8 mouse cellular contexts compared by ENCODE assay signal in genomic region chr5:72203734-72204073, GRCm38 (mm10). TPM values are rescaled to one million over a fixed set of nuclear protein-coding genes. Genes with fewer than 3 reads are reported as not detected.
A peak's percentile ranks its signal among the peaks of the same experiment; 100 is the strongest.
DNase-seq lines count a peak whose midpoint lies in the region; ATAC-seq lines count a peak whose summit lies in the region.

No protein-coding gene starts in this region.

- WGBS in lung, embryonic 16.5 days: 4% methylated on average over 10 of the region's 10 CpGs
- WGBS in limb, embryonic 13.5 days: 6% methylated on average over 10 of the region's 10 CpGs
- 10% methylated on average over 10 of the region's 10 CpGs for WGBS in stomach, embryonic 14.5 days

- peak; percentile 27; the same call in 1 of the 2 replicates for ATAC-seq in lung, embryonic 16.5 days (ENCODE audit: low read depth)
- no peak for ATAC-seq in limb, embryonic 13.5 days (ENCODE audit: low FRiP score, low read depth)
- ATAC-seq in stomach, embryonic 14.5 days (ENCODE audit: insufficient number of reproducible peaks, insufficient read depth, low FRiP score, low read depth): no peak

- H3K4me3 ChIP-seq in lung, embryonic 16.5 days (ENCODE audit: low read length): peak overlapping the region; percentile 74
- peak overlapping the region; percentile 66 for H3K4me3 ChIP-seq in limb, embryonic 13.5 days
- H3K4me3 ChIP-seq in stomach, embryonic 14.5 days (ENCODE audit: low read depth, low read length): peak overlapping the region; percentile 61

- H3K9ac ChIP-seq in lung, embryonic 16.5 days (ENCODE audit: low read length): peak overlapping the region; percentile 70
- peak overlapping the region; percentile 62 for H3K9ac ChIP-seq in limb, embryonic 13.5 days
- H3K9ac ChIP-seq in stomach, embryonic 14.5 days (replicated peaks; ENCODE audit: low read depth, low read length): peak overlapping the region; percentile 33; the same call in 1 of the 2 replicates

- no peaks in the 10 kb centered on the region for H3K9me3 ChIP-seq in lung, embryonic 16.5 days (ENCODE audit: control insufficient read depth, low read length)
- H3K9me3 ChIP-seq in limb, embryonic 13.5 days: no peaks in the 10 kb centered on the region
- H3K9me3 ChIP-seq in stomach, embryonic 14.5 days (ENCODE audit: control insufficient read depth, low read depth, low read length): no peaks in the 10 kb centered on the region

- H3K27me3 ChIP-seq in lung, embryonic 16.5 days (ENCODE audit: control insufficient read depth, insufficient read depth, low read depth, low read length): no peaks in the 10 kb centered on the region
- H3K27me3 ChIP-seq in limb, embryonic 13.5 days: no peaks in the 10 kb centered on the region
- no peaks in the 10 kb centered on the region for H3K27me3 ChIP-seq in stomach, embryonic 14.5 days (ENCODE audit: control insufficient read depth, insufficient read depth, low read length)

- peaks cover 10% of the 10 kb centered on the region for H3K4me1 ChIP-seq in lung, embryonic 16.5 days (replicated peaks; ENCODE audit: control insufficient read depth, insufficient read depth, low read length)
- peaks cover 9% of the 10 kb centered on the region for H3K4me1 ChIP-seq in limb, embryonic 13.5 days
- H3K4me1 ChIP-seq in stomach, embryonic 14.5 days (ENCODE audit: control insufficient read depth, insufficient read depth, low read length): no peaks in the 10 kb centered on the region

- no peaks in the 10 kb centered on the region for H3K36me3 ChIP-seq in lung, embryonic 16.5 days (ENCODE audit: control insufficient read depth, insufficient read depth, low read length)
- H3K36me3 ChIP-seq in limb, embryonic 13.5 days: no peaks in the 10 kb centered on the region
- no peaks in the 10 kb centered on the region for H3K36me3 ChIP-seq in stomach, embryonic 14.5 days (ENCODE audit: control insufficient read depth, insufficient read depth, low read length)

- no peak for DNase-seq in lung, postnatal 36 days
- peak; percentile 44 for DNase-seq in fibroblast of lung, adult 2 months (ENCODE audit: low read depth)
- no peak for DNase-seq in urinary bladder, adult 2 months (ENCODE audit: low spot score)
- DNase-seq in c-Kit-positive CD71-positive TER-119-positive erythroid progenitor cells, embryonic 14.5 days (ENCODE audit: low spot score): no peak
- DNase-seq in adrenal gland, postnatal 25 days: no peak

- peak overlapping the region; percentile 91 for H3K4me2 ChIP-seq in lung, embryonic 16.5 days (ENCODE audit: low read depth, low read length)
- peak overlapping the region; percentile 83 for H3K4me2 ChIP-seq in limb, embryonic 13.5 days (replicated peaks)
- peak overlapping the region; percentile 85 for H3K4me2 ChIP-seq in stomach, embryonic 14.5 days (replicated peaks; ENCODE audit: low read depth, low read length)

- H3K27ac ChIP-seq in lung, embryonic 16.5 days (ENCODE audit: low read length): peak overlapping the region; percentile 75
- H3K27ac ChIP-seq in limb, embryonic 13.5 days: 0 out of 2 replicates have a peak overlapping the region, but pooled peaks have one; percentile 44
- no peak overlapping the region for H3K27ac ChIP-seq in stomach, embryonic 14.5 days (ENCODE audit: low read length)

RNA-seq across cellular contexts. Expression of gene Commd8, which starts 35.7 kb away (rescaled TPM):
- polyA plus RNA-seq in lung, embryonic 16.5 days (2015; fragmentation: Nextera tagmentation; extraction: Ambion mirVana): 127 and 132 TPM in 2 replicates
- 147 and 157 TPM in 2 replicates for polyA plus RNA-seq in limb, embryonic 13.5 days (2015; fragmentation: Nextera tagmentation; extraction: Ambion mirVana)
- 127 and 135 TPM in 2 replicates for polyA plus RNA-seq in stomach, embryonic 14.5 days (2014; fragmentation: Nextera tagmentation; extraction: Ambion mirVana)
- 78.9 and 81.5 TPM in 2 replicates for polyA plus RNA-seq in urinary bladder, adult 2 months (2012; rRNA removed)
- total RNA-seq in adrenal gland, postnatal 25 days (2021): 62.4 and 77.6 TPM in 2 replicates
